Mouse (Mus musculus) kidney, adult 11 months (tissue): ENCODE data around the gene Arhgef3.

ENCODE experiments used
- DNase-seq: peaks from one replicate; pipeline ENCODE4 v3.0.0; 2022

The Arhgef3 gene

GRCm38 (mm10) chr14:27349828-27350729 lies 235.4 kb downstream of the Arhgef3 start:
- DNase-seq: peak; percentile 38

- peak; percentile 49 for DNase-seq
Observed at GRCm38 (mm10) chr14:27351051-27351475, 236.4 kb downstream of the Arhgef3 start.

- DNase-seq: peak; percentile 48
Observed at GRCm38 (mm10) chr14:27351476-27352079, 236.9 kb downstream of the Arhgef3 start.

GRCm38 (mm10) chr14:27352470-27352869 lies 237.8 kb downstream of the Arhgef3 start:
- DNase-seq: no peak

- DNase-seq: no peak
Observed at GRCm38 (mm10) chr14:27355151-27355550, 240.5 kb downstream of the Arhgef3 start.

GRCm38 (mm10) chr14:27355937-27356336 lies 241.2 kb downstream of the Arhgef3 start:
- DNase-seq: no peak

- no peak for DNase-seq
Observed at GRCm38 (mm10) chr14:27357139-27357538, 242.4 kb downstream of the Arhgef3 start.

- no peak for DNase-seq
Observed at GRCm38 (mm10) chr14:27358202-27358601, 243.5 kb downstream of the Arhgef3 start.

GRCm38 (mm10) chr14:27360849-27361248 lies 246.2 kb downstream of the Arhgef3 start:
- no peak for DNase-seq

GRCm38 (mm10) chr14:27361514-27361913 lies 246.8 kb downstream of the Arhgef3 start:
- no peak for DNase-seq

GRCm38 (mm10) chr14:27364668-27365257 lies 250.1 kb downstream of the Arhgef3 start:
- DNase-seq: peak; percentile 43

GRCm38 (mm10) chr14:27367117-27367711 lies 252.5 kb downstream of the Arhgef3 start:
- no peak for DNase-seq

- DNase-seq: peak; percentile 61
Observed at GRCm38 (mm10) chr14:27368619-27369018, 253.9 kb downstream of the Arhgef3 start.

GRCm38 (mm10) chr14:27369503-27369902 lies 254.8 kb downstream of the Arhgef3 start:
- no peak for DNase-seq

GRCm38 (mm10) chr14:27371669-27372076 lies 257.0 kb downstream of the Arhgef3 start:
- DNase-seq: no peak

GRCm38 (mm10) chr14:27373498-27373897 lies 258.8 kb downstream of the Arhgef3 start:
- DNase-seq: no peak

- DNase-seq: no peak
Observed at GRCm38 (mm10) chr14:27376115-27376648, 261.5 kb downstream of the Arhgef3 start.

- no peak for DNase-seq
Observed at GRCm38 (mm10) chr14:27378669-27379068, 264.0 kb downstream of the Arhgef3 start.

GRCm38 (mm10) chr14:27379404-27379803 lies 264.7 kb downstream of the Arhgef3 start:
- peak; percentile 33 for DNase-seq

- DNase-seq: no peak
Observed at GRCm38 (mm10) chr14:27381459-27381858, 266.8 kb downstream of the Arhgef3 start.

GRCm38 (mm10) chr14:27383321-27383830 lies 268.7 kb downstream of the Arhgef3 start:
- no peak for DNase-seq

- DNase-seq: no peak
Observed at GRCm38 (mm10) chr14:27384143-27384542, 269.4 kb downstream of the Arhgef3 start.

GRCm38 (mm10) chr14:27388616-27389015 lies 273.9 kb downstream of the Arhgef3 start:
- no peak for DNase-seq
